Mouse (Mus musculus) liver, adult 2 months (tissue): ENCODE data around the gene Prm1.

Source experiments
- CTCF ChIP-seq: fragments of 200-500 bp; IDR thresholded peaks from 2 replicates; pipeline ENCODE4 v1.5.1; 2011; ENCODE audit warnings: low read depth, low read length, control low read depth
- POLR2A ChIP-seq: fragments of 200-500 bp; IDR thresholded peaks from 2 replicates; pipeline ENCODE4 v1.6.1; 2011; ENCODE audit warnings: low read length, control low read depth; ENCODE audit not compliant: insufficient read depth; ENCODE audit errors: extremely low read depth

DNA sequence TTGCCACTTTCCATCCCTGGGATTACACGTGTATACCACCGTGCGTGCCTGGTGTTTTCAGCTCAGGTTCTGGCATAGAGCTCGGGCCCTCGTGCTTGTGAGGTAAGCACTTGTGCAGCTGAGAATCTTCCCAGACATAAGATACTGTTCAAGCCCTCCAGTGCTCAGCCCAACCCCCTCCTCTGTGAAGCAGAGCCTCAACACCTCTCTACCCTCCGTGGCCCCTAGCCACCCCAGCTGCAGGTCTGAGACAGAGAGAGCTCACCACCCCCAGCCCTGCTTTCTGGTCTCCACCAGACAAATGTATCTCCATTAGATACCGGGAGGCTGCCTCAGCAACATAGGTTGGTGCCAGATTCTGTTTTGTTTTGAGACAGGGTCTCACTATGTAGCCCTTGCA, 56.4 kb downstream of the Prm1 start:
- no peak for TF ChIP-seq CTCF
- TF ChIP-seq POLR2A = no peak
